Mouse (Mus musculus): ENCODE measurements around the gene Gm49380. TPM values are rescaled to one million over a fixed set of nuclear protein-coding genes. Genes with fewer than 3 reads are reported as not detected.

Gene Gm49380
- total RNA-seq, 1 experiment from 2014 or later = not detected

DNA sequence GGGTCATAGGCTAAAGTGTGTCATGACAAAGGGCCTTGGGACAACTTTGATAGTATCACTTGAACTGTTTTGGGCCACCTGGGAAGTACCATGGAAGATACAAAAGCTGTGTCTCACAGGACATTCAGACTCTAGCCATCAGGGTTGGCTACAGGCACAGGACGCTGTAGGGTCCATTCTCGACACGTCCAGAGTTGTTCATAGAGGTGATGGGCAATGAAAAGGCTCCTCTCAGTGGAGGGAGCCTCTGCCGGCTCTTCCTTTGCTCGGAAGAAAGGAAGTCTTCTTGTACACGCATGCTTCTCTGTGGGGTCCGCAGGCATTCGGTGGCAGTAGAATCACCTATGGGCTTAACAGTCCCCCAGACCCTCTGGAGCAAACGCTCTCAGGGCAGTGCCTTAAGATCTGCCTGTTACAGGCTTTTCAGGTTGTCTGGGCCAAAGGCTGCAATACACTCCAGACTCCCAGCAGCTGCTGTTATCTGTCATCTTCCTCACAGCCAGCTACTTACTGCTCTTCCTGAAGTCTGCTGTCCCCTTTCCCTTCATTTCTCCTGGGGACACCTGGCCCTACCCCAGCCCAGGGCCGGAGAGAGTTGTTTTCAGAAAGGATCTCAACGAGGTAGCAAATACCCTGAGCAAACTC lies 35.9 kb downstream of the Gm49380 start:
- no peak for ATAC-seq (replicated peaks; ENCODE audit: low read depth, poor library complexity, severe bottlenecking)

DNA sequence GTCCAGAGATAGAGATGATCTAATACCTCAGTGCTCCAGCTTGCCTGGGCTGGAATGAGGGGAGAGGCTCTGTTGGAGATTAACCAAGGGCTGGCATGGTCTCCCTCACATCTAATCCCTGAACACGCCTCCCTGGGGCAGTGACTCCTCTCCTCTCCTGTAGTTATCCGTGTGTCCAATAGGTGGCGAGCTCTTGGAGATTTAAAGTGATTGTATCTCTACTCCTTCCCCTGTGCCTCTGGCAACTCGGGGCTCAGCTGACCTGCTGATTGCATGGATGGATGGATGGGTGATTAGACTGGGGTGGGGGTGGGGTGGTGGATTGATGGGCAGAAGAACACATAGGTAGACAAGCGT lies 36.6 kb downstream of the Gm49380 start:
- ATAC-seq (replicated peaks; ENCODE audit: low read depth, poor library complexity, severe bottlenecking) = peak; percentile 64

- no peak for ATAC-seq (replicated peaks; ENCODE audit: low read depth, poor library complexity, severe bottlenecking)
Observed at GRCm38 (mm10) chr9:44075996-44076763, 37.1 kb downstream of the Gm49380 start.

DNA sequence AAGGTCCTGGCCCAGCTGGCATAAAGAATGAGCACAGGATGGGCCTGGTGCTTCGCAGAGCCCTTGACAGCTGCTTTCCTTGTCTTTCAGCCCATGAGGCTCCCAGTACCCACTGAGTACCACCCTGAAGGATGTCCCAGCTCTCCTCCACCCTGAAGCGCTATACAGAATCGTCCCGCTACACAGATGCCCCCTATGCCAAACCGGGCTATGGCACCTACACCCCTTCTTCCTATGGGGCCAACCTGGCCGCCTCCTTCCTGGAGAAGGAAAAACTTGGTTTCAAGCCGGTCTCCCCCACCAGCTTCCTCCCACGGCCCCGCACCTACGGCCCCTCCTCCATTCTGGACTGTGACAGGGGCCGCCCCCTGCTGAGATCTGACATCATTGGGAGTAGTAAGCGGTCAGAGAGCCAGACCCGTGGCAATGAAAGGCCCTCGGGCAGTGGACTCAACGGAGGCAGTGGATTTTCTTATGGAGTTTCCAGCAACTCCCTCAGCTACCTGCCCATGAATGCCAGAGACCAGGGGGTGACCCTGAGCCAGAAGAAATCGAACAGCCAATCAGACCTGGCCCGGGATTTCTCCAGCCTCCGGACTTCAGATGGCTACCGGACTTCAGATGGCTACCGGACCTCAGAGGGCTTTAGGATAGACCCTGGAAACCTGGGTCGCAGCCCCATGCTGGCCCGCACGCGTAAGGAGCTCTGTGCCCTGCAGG lies 37.9 kb downstream of the Gm49380 start:
- ATAC-seq (replicated peaks; ENCODE audit: low read depth, poor library complexity, severe bottlenecking) = no peak

DNA sequence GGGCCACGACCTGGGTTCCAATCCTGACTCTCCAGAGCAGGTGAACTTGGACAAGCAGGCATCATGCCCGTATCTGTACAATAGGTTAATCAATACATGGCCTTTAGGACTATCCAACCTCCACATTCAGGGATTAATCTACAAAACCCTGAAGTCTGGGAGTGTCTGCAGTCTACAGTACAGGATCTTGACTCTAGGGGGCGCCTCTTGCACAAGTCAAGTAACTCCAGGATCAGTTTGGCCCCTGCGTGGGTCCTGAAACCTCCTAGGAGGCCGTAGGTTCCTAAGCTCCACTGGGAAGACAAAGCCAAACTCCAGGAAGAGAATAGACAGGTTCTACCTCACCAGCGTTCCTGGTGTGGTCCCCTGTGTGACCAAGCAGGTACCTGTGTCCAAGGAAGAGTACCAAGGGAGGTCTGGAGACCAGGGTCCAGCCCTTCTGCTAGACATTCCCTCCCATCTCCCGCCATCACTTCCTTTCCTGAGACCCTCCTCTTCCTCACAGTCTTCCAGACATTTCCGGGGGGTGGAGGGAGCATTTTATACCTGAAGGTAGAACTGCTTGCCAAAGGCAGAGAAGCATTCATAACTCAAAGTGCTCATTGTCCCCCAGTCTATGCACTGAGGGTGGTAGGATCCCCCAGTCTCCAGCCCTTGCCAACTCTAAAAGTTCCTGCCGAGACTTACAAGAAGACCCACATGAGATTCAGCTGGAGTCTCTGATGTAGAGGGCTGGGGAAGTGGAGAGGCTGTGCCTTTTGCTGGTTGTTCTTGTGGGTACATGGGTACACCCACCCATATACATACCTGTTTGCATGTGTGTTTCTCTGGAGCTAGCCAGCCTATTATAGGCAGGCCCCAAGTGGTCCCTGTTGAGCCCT lies 38.7 kb downstream of the Gm49380 start:
- no peak; the same call in 1 of the 2 replicates for ATAC-seq (replicated peaks; ENCODE audit: low read depth, poor library complexity, severe bottlenecking)

DNA sequence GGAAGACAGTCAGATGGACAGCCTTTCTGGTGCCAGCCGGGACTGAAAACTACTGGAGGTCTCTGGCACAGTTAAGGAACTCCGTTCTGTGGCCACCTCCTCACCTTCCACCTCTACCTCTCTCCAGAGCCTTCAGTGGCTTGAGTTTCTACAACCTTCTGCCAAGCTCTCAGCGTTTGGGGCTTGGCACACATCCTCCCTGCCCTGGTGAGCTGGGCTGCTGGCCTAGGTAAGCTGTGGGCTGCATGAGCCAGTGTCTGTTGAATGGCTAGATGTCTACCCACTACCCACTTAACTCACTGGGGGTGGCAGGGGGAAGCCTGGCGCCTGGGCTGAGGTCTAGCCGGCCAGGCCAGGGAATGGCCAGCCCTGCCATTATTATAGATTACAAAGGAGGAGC lies 40.2 kb downstream of the Gm49380 start:
- ATAC-seq (replicated peaks; ENCODE audit: low read depth, poor library complexity, severe bottlenecking) = no peak

DNA sequence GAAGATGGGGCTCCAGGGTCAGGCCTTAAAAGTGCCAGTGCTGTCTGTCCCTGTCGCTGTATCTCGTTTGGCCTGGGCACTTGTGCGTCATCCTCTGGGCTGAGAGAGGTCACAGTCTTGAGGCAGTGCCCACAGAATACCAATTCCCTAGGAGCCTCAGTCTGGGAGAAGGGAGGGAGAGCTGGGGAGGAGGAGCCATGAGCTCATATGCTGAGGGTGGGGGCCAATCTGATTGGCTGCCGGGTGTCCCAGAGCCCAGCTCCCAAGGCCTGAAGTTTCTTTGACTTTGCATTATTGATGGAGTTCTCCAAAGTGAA lies 40.7 kb downstream of the Gm49380 start:
- no peak for ATAC-seq (replicated peaks; ENCODE audit: low read depth, poor library complexity, severe bottlenecking)

- ATAC-seq (replicated peaks; ENCODE audit: low read depth, poor library complexity, severe bottlenecking) = no peak
Observed at GRCm38 (mm10) chr9:44071914-44072598, 41.2 kb downstream of the Gm49380 start.

GRCm38 (mm10) chr9:44070844-44071231 lies 42.5 kb downstream of the Gm49380 start:
- no peak for ATAC-seq (replicated peaks; ENCODE audit: low read depth, poor library complexity, severe bottlenecking)

- no peak for ATAC-seq (replicated peaks; ENCODE audit: low read depth, poor library complexity, severe bottlenecking)
Observed at GRCm38 (mm10) chr9:44070113-44070843, 43.0 kb downstream of the Gm49380 start.

- no peak for ATAC-seq (replicated peaks; ENCODE audit: low read depth, poor library complexity, severe bottlenecking)
Observed at GRCm38 (mm10) chr9:44069252-44069651, 44.0 kb downstream of the Gm49380 start.

GRCm38 (mm10) chr9:44067960-44068330 lies 45.4 kb downstream of the Gm49380 start:
- no peak for ATAC-seq (replicated peaks; ENCODE audit: low read depth, poor library complexity, severe bottlenecking)

GRCm38 (mm10) chr9:44067241-44067959 lies 45.9 kb downstream of the Gm49380 start:
- peak; percentile 23 for ATAC-seq (replicated peaks; ENCODE audit: low read depth, poor library complexity, severe bottlenecking)

DNA sequence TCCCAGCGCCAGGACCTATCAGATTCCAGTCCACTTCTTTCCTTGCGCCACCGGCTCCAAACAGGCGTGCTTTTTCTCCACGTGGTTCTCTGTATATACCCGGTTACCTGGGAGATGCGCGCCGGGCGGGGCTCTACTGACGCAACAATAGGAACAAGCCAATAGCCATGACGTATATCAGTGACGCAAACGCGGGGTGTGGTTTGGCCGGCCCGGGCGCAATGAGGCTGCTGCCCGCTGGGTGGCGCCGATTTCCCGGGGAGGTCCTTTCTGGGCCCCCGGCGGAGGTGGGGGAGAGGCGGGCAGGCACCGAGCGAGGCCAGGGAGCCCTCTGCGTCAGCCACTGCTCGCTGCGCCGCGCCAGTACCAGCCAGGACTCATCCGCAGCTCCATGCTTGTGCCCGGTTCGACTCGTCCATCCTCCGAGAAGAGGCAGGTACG lies 46.5 kb downstream of the Gm49380 start, which contains the start of gene Usp2:
Gene Usp2, plus strand, starts transcription at position 237 of the 441 bp plus-strand sequence.
- peak; percentile 94 for ATAC-seq (replicated peaks; ENCODE audit: low read depth, poor library complexity, severe bottlenecking)

- ATAC-seq (replicated peaks; ENCODE audit: low read depth, poor library complexity, severe bottlenecking) = no peak
Observed at GRCm38 (mm10) chr9:44065177-44065576, 48.1 kb downstream of the Gm49380 start.

DNA sequence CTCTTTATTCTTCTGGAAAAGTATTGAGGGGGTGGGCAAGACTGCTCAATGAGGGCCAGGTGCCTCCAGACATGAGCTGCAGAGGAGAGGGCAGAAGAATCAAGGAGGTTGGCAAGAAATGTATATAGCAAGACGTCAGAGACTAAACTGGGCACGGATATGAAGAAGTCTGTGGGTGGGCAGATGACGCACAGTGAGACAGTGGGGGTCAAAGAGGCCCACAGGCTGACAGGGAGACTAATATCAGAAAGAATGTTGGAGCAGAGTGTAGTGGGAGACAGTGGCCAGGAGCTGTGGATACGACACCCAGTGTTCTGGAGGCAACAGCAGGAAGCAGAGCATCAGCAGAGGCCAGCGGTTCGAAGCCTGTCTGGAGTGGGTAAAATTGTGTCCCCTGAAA lies 54.7 kb downstream of the Gm49380 start:
- ATAC-seq (replicated peaks; ENCODE audit: low read depth, poor library complexity, severe bottlenecking) = no peak

DNA sequence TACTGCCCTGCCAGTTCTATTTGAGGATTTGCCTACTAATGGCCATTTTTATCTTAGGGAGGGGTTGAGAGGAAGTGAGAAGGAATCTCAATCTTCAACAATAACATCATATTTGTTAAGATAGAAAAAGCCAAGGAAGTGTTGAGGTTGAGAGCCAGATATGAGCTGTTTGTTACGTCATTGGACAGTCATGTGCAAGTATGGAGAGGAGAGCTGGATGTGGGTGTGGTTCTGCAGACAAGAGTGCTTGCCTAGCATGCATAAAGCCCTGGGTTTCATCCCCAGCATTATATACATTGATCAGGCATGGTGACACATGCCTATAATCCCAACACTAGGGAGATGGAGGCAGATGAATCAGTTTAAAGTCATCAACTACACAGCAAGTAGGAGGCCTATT lies 59.4 kb downstream of the Gm49380 start:
- no peak for ATAC-seq (replicated peaks; ENCODE audit: low read depth, poor library complexity, severe bottlenecking)

GRCm38 (mm10) chr9:44052855-44053254 lies 60.4 kb downstream of the Gm49380 start:
- no peak for ATAC-seq (replicated peaks; ENCODE audit: low read depth, poor library complexity, severe bottlenecking)
